Mouse (Mus musculus): Measurements from ENCODE around the gene Tma7. TPM values are rescaled to one million over a fixed set of nuclear protein-coding genes. Genes with fewer than 3 reads are reported as not detected.

Tma7 gene
- polyA plus RNA-seq, 1 experiment from 2014 or later = 328 TPM

- Histone ChIP-seq H3K9ac (no peak overlapping the region), H3K27me3 (peaks cover 2% of the 10 kb centered on the region; the same call in 1 of the 2 replicates), H3K9me3 (replicated peaks) (no peaks in the 10 kb centered on the region), H3K4me2 (no peak overlapping the region), H3K27ac (replicated peaks) (no peak overlapping the region), H3K36me3 (replicated peaks) (peaks cover 7% of the 10 kb centered on the region; the same call in 1 of the 2 replicates), H3K4me3 (replicated peaks) (no peak overlapping the region), H3K4me1 (replicated peaks) (peaks cover 11% of the 10 kb centered on the region)
- 61% methylated on average over 7 of the region's 7 CpGs for WGBS (ENCODE audit: insufficient replicate concordance)
- no peak for ATAC-seq (ENCODE audit: insufficient read depth)
These were observed 20.9 kb upstream of the Tma7 start for GRCm38 (mm10) chr9:109103250-109103649.

- no peak overlapping the region for H3K4me3 ChIP-seq (replicated peaks)
- peaks cover 3% of the 10 kb centered on the region; the same call in 1 of the 2 replicates for H3K36me3 ChIP-seq (replicated peaks)
- no peak overlapping the region for H3K4me2 ChIP-seq
- WGBS (ENCODE audit: insufficient replicate concordance) = 63% methylated on average over 3 of the region's 3 CpGs
- H3K27ac ChIP-seq (replicated peaks) = no peak overlapping the region
- peaks cover 9% of the 10 kb centered on the region for H3K27me3 ChIP-seq
- peaks cover 15% of the 10 kb centered on the region for H3K4me1 ChIP-seq (replicated peaks)
- no peak overlapping the region for H3K9ac ChIP-seq
- H3K9me3 ChIP-seq (replicated peaks) = no peaks in the 10 kb centered on the region
- no peak for ATAC-seq (ENCODE audit: insufficient read depth)
These were observed 20.2 kb upstream of the Tma7 start for GRCm38 (mm10) chr9:109102541-109102940.

GRCm38 (mm10) chr9:109101933-109102445 is 19.6 kb upstream of the Tma7 start:
- Histone ChIP-seq H3K9me3 (replicated peaks) (no peaks in the 10 kb centered on the region), H3K27ac (replicated peaks) (no peak overlapping the region), H3K4me2 (no peak overlapping the region), H3K27me3 (peaks cover 15% of the 10 kb centered on the region), H3K9ac (no peak overlapping the region), H3K4me1 (replicated peaks) (peaks cover 15% of the 10 kb centered on the region), H3K4me3 (replicated peaks) (no peak overlapping the region), H3K36me3 (replicated peaks) (peaks cover 3% of the 10 kb centered on the region; the same call in 1 of the 2 replicates)
- WGBS (ENCODE audit: insufficient replicate concordance) = 70% methylated on average over 5 of the region's 5 CpGs
- ATAC-seq (ENCODE audit: insufficient read depth) = no peak

GRCm38 (mm10) chr9:109100307-109100928 is 18.0 kb upstream of the Tma7 start:
- Histone ChIP-seq H3K4me2 (no peak overlapping the region), H3K27me3 (peaks cover 30% of the 10 kb centered on the region), H3K36me3 (replicated peaks) (peaks cover 3% of the 10 kb centered on the region; the same call in 1 of the 2 replicates), H3K4me3 (replicated peaks) (no peak overlapping the region), H3K27ac (replicated peaks) (no peak overlapping the region), H3K9ac (no peak overlapping the region), H3K4me1 (replicated peaks) (peaks cover 19% of the 10 kb centered on the region), H3K9me3 (replicated peaks) (no peaks in the 10 kb centered on the region)
- WGBS (ENCODE audit: insufficient replicate concordance) = 59% methylated on average over 20 of the region's 20 CpGs
- no peak for ATAC-seq (ENCODE audit: insufficient read depth)

DNA sequence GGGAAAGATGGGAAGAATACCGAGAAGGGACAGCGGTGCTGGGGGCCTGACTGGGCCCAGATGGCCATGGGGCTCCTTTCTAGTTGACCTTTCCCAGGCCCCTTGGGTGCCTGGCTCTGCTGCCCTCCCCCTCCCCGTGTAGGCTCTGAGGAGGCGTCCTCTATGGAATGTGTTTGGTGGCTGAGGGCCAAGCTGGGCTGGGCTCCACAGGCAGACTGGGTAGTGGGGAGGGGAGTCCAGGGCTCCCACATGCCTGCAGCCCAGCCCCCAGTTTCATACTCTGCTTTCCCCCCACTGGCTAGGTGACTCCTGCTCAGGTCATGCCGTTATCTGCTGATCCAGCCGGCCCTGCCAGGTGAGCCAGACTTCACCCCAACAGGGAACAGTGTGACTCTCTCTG is 16.6 kb upstream of the Tma7 start:
- no peak overlapping the region for H3K4me3 ChIP-seq (replicated peaks)
- 0 out of 2 replicates have a peak overlapping the region, but pooled peaks have one; percentile 5 for H3K4me2 ChIP-seq
- H3K27me3 ChIP-seq = peaks cover 45% of the 10 kb centered on the region
- WGBS (ENCODE audit: insufficient replicate concordance) = 48% methylated on average over 5 of the region's 6 CpGs
- H3K36me3 ChIP-seq (replicated peaks) = peaks cover 3% of the 10 kb centered on the region; the same call in 1 of the 2 replicates
- H3K9me3 ChIP-seq (replicated peaks) = no peaks in the 10 kb centered on the region
- H3K27ac ChIP-seq (replicated peaks) = no peak overlapping the region
- no peak overlapping the region for H3K9ac ChIP-seq
- ATAC-seq (ENCODE audit: insufficient read depth) = 0 out of 2 replicates have a peak, but pooled peaks have one; percentile 23
- peaks cover 29% of the 10 kb centered on the region for H3K4me1 ChIP-seq (replicated peaks)

DNA sequence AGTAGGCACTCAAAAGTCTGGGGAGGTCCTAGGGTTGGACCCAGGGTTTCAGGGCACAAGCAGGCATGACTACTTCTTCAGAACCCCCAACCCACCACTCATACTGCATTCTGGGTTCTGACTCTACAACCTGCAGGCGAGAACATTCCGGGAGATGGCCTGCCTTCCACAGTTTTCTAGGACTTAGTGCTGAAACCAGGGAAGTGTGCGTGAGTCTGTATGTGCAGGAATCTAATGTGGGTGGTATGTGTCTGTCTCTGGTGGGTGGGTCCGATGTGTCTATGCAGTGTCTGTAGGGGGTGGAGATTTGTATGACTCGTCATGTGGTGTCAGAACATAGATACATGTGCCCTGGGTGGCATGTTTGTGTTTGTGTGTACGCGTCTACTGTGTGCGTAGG is 16.0 kb upstream of the Tma7 start:
- H3K36me3 ChIP-seq (replicated peaks) = peaks cover 3% of the 10 kb centered on the region; the same call in 1 of the 2 replicates
- peaks cover 51% of the 10 kb centered on the region for H3K27me3 ChIP-seq
- no peak overlapping the region for H3K9ac ChIP-seq
- no peak for ATAC-seq (ENCODE audit: insufficient read depth)
- H3K4me1 ChIP-seq (replicated peaks) = peaks cover 32% of the 10 kb centered on the region
- WGBS (ENCODE audit: insufficient replicate concordance) = 73% methylated on average over 8 of the region's 8 CpGs
- peak overlapping the region; percentile 65; the same call in 1 of the 2 replicates for H3K27ac ChIP-seq (replicated peaks)
- 0 out of 2 replicates have a peak overlapping the region, but pooled peaks have one; percentile 5 for H3K4me2 ChIP-seq
- no peaks in the 10 kb centered on the region for H3K9me3 ChIP-seq (replicated peaks)
- H3K4me3 ChIP-seq (replicated peaks) = no peak overlapping the region

DNA sequence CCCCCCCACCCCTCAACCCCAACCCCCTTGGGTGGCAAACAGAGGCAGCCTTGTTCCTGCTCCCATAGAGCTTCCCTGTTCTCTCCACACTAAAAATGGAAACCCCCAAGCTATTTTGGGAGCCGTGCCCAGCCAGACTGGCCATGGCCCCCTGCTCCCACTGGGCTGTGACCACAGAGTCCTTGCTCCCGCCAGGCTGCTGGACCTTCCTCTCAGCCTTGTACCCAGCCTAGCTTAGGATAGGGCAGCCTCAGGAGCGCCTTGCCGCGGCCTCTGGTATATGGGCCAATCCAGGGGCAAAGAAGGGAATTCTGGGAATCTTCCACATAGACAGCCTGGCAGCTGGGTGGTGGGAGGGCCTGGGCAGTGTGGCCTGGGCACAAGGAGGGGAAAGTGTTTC is 15.4 kb upstream of the Tma7 start:
- H3K9me3 ChIP-seq (replicated peaks) = no peaks in the 10 kb centered on the region
- peak overlapping the region; percentile 65 for H3K27ac ChIP-seq (replicated peaks)
- peaks cover 32% of the 10 kb centered on the region for H3K4me1 ChIP-seq (replicated peaks)
- 53% methylated on average over 5 of the region's 5 CpGs for WGBS (ENCODE audit: insufficient replicate concordance)
- no peak overlapping the region for H3K4me3 ChIP-seq (replicated peaks)
- ATAC-seq (ENCODE audit: insufficient read depth) = no peak
- H3K9ac ChIP-seq = no peak overlapping the region
- peak overlapping the region; percentile 62 for H3K4me2 ChIP-seq
- H3K36me3 ChIP-seq (replicated peaks) = peaks cover 3% of the 10 kb centered on the region; the same call in 1 of the 2 replicates
- H3K27me3 ChIP-seq = peaks cover 56% of the 10 kb centered on the region

DNA sequence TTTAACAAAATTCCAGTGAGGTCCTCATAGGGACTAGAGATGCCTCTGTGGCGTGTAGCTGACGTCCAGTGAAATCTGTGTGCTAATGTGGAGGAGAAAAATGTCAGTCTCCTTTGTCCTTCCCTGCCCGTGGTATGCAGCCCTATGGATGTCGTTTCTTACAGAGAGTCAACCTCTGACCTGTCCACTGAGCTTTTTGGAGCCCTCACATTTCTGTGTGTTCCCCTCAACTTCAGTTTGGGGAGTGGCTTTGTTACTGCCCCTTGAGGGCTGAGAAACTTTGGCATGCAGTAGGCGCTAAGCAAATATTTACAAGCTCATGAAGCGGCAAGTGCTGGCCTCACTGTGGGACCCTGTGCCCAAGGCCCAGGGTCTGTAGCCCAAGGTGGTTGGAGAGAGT is 14.9 kb upstream of the Tma7 start:
- no peak overlapping the region; the same call in 1 of the 2 replicates for H3K9ac ChIP-seq

GRCm38 (mm10) chr9:109096856-109097255 is 14.5 kb upstream of the Tma7 start:
- peak overlapping the region; percentile 81 for H3K27ac ChIP-seq (replicated peaks)
- H3K4me3 ChIP-seq (replicated peaks) = peak overlapping the region; percentile 57
- peaks cover 58% of the 10 kb centered on the region for H3K27me3 ChIP-seq
- H3K36me3 ChIP-seq (replicated peaks) = peaks cover 6% of the 10 kb centered on the region
- 64% methylated on average over 6 of the region's 6 CpGs for WGBS (ENCODE audit: insufficient replicate concordance)
- H3K9ac ChIP-seq = peak overlapping the region; percentile 30; the same call in 1 of the 2 replicates
- no peak for ATAC-seq (ENCODE audit: insufficient read depth)
- H3K4me1 ChIP-seq (replicated peaks) = peaks cover 32% of the 10 kb centered on the region
- peak overlapping the region; percentile 62 for H3K4me2 ChIP-seq
- H3K9me3 ChIP-seq (replicated peaks) = no peaks in the 10 kb centered on the region

More for the DNA sequence above, 14.9 kb upstream of the Tma7 start:
- peak overlapping the region; percentile 57; the same call in 1 of the 2 replicates for H3K4me3 ChIP-seq (replicated peaks)
- peaks cover 32% of the 10 kb centered on the region for H3K4me1 ChIP-seq (replicated peaks)
- H3K27ac ChIP-seq (replicated peaks) = peak overlapping the region; percentile 81
- no peak for ATAC-seq (ENCODE audit: insufficient read depth)
- peak overlapping the region; percentile 62 for H3K4me2 ChIP-seq
- WGBS (ENCODE audit: insufficient replicate concordance) = 55% methylated on average over 6 of the region's 6 CpGs
- H3K27me3 ChIP-seq = peaks cover 58% of the 10 kb centered on the region
- 0 out of 2 replicates have a peak, but pooled peaks cover 3% of the 10 kb centered on the region for H3K36me3 ChIP-seq (replicated peaks)
- H3K9me3 ChIP-seq (replicated peaks) = no peaks in the 10 kb centered on the region

- 65% methylated on average over 9 of the region's 9 CpGs for WGBS (ENCODE audit: insufficient replicate concordance)
- Histone ChIP-seq H3K4me1 (replicated peaks) (peaks cover 32% of the 10 kb centered on the region), H3K4me3 (replicated peaks) (peak overlapping the region; percentile 57), H3K27me3 (peaks cover 58% of the 10 kb centered on the region), H3K27ac (replicated peaks) (peak overlapping the region; percentile 81), H3K4me2 (peak overlapping the region; percentile 62), H3K9ac (peak overlapping the region; percentile 30; the same call in 1 of the 2 replicates), H3K9me3 (replicated peaks) (no peaks in the 10 kb centered on the region), H3K36me3 (replicated peaks) (peaks cover 12% of the 10 kb centered on the region)
- no peak for ATAC-seq (ENCODE audit: insufficient read depth)
These were observed 13.9 kb upstream of the Tma7 start for GRCm38 (mm10) chr9:109096251-109096661.

All from liver, embryonic 15.5 days (tissue).